Mouse (Mus musculus) midbrain, embryonic 10.5 days (tissue): ENCODE results near the gene A430078G23Rik. TPM values are rescaled to one million over a fixed set of nuclear protein-coding genes. Genes with fewer than 3 reads are reported as not detected.

Experiments
- DNase-seq: peaks from one replicate; pipeline ENCODE4 v3.0.0-alpha.2; 2017; ENCODE audit warnings: low spot score
- H3K27ac ChIP-seq: fragments of 300-500 bp; sonication (generic); replicated peaks from 2 replicates; pipeline ENCODE4 v1.5.1; 2016; ENCODE audit warnings: mild to moderate bottlenecking
- H3K27me3 ChIP-seq: fragments of 300-500 bp; sonication (generic); 2 replicates; pipeline ENCODE4 v1.6.1; 2016; ENCODE audit warnings: low read depth, mild to moderate bottlenecking; ENCODE audit not compliant: poor library complexity, severe bottlenecking
- H3K36me3 ChIP-seq: fragments of 300-500 bp; sonication (generic); 2 replicates; pipeline ENCODE4 v1.6.1; 2016; ENCODE audit warnings: mild to moderate bottlenecking, moderate library complexity
- H3K4me1 ChIP-seq: fragments of 300-500 bp; sonication (generic); 2 replicates; pipeline ENCODE4 v1.6.1; 2016
- H3K4me3 ChIP-seq: fragments of 300-500 bp; sonication (generic); 2 replicates; pipeline ENCODE4 v1.5.1; 2016; ENCODE audit warnings: mild to moderate bottlenecking, moderate library complexity
- H3K9me3 ChIP-seq: fragments of 300-500 bp; sonication (generic); replicated peaks from 2 replicates; pipeline ENCODE4 v1.6.1; 2016; ENCODE audit warnings: mild to moderate bottlenecking
- WGBS: fragments of 180-500 bp; shearing (Covaris S2); methylation state at CpG from one replicate; pipeline ENCODE4 v1.1.7; 2016; 5-methylcytosine and 5-hydroxymethylcytosine counted together
- polyA plus RNA-seq: library from polyadenylated mRNA; unstranded; fragments of >200 nt; fragmentation: Nextera tagmentation; extraction: Ambion mirVana; gene quantifications from 2 replicates; pipeline ENCODE4 v1.2.1, GENCODE M21; 2016

Gene A430078G23Rik
- polyA plus RNA-seq, 1 experiment from 2014 or later: not detected

- no peak for DNase-seq
- 0 out of 2 replicates have a peak, but pooled peaks cover 3% of the 10 kb centered on the region for H3K9me3 ChIP-seq
- H3K4me3 ChIP-seq: no peak overlapping the region
- WGBS: 78% methylated on average over 5 of the region's 5 CpGs
- H3K27me3 ChIP-seq: no peaks in the 10 kb centered on the region
- no peaks in the 10 kb centered on the region for H3K36me3 ChIP-seq
- no peaks in the 10 kb centered on the region for H3K4me1 ChIP-seq
- no peak overlapping the region for H3K27ac ChIP-seq
These were observed 1.2 kb downstream of the A430078G23Rik start for GRCm38 (mm10) chr8:3354443-3354812.

GRCm38 (mm10) chr8:3355586-3355985 lies 2.4 kb downstream of the A430078G23Rik start:
- no peaks in the 10 kb centered on the region for H3K4me1 ChIP-seq
- no peak overlapping the region for H3K4me3 ChIP-seq
- H3K36me3 ChIP-seq: no peaks in the 10 kb centered on the region
- WGBS: 87% methylated on average over 6 of the region's 6 CpGs
- H3K27ac ChIP-seq: no peak overlapping the region
- no peaks in the 10 kb centered on the region for H3K27me3 ChIP-seq
- 0 out of 2 replicates have a peak, but pooled peaks cover 3% of the 10 kb centered on the region for H3K9me3 ChIP-seq
- DNase-seq: no peak

GRCm38 (mm10) chr8:3358060-3358459 lies 4.8 kb downstream of the A430078G23Rik start:
- Histone ChIP-seq H3K9me3 (no peaks in the 10 kb centered on the region), H3K27me3 (no peaks in the 10 kb centered on the region), H3K4me1 (no peaks in the 10 kb centered on the region), H3K36me3 (no peaks in the 10 kb centered on the region), H3K27ac (no peak overlapping the region), H3K4me3 (no peak overlapping the region)
- peak; percentile 75 for DNase-seq
- WGBS: 5% methylated on average over 4 of the region's 4 CpGs

GRCm38 (mm10) chr8:3367086-3367485 lies 13.9 kb downstream of the A430078G23Rik start:
- H3K9me3 ChIP-seq: no peaks in the 10 kb centered on the region
- H3K4me3 ChIP-seq: no peak overlapping the region
- H3K27ac ChIP-seq: no peak overlapping the region
- H3K4me1 ChIP-seq: no peaks in the 10 kb centered on the region
- H3K36me3 ChIP-seq: no peaks in the 10 kb centered on the region
- H3K27me3 ChIP-seq: no peaks in the 10 kb centered on the region
- WGBS: 87% methylated on average over 5 of the region's 5 CpGs
- no peak for DNase-seq

- H3K36me3 ChIP-seq: no peaks in the 10 kb centered on the region
These were observed 14.9 kb downstream of the A430078G23Rik start for GRCm38 (mm10) chr8:3368091-3368490.

GRCm38 (mm10) chr8:3375748-3376147 lies 22.5 kb downstream of the A430078G23Rik start:
- Histone ChIP-seq H3K9me3 (0 out of 2 replicates have a peak, but pooled peaks cover 2% of the 10 kb centered on the region), H3K36me3 (no peaks in the 10 kb centered on the region), H3K4me1 (no peaks in the 10 kb centered on the region), H3K4me3 (no peak overlapping the region), H3K27ac (no peak overlapping the region), H3K27me3 (no peaks in the 10 kb centered on the region)
- no peak for DNase-seq

More at GRCm38 (mm10) chr8:3368091-3368490, 14.9 kb downstream of the A430078G23Rik start:
- no peak for DNase-seq
- 0 out of 2 replicates have a peak, but pooled peaks cover under 1% of the 10 kb centered on the region for H3K9me3 ChIP-seq
- H3K4me3 ChIP-seq: no peak overlapping the region
- H3K27me3 ChIP-seq: no peaks in the 10 kb centered on the region
- no peak overlapping the region for H3K27ac ChIP-seq
- no peaks in the 10 kb centered on the region for H3K4me1 ChIP-seq
- 93% methylated on average over 1 of the region's 1 CpGs for WGBS

GRCm38 (mm10) chr8:3376641-3377274 lies 23.5 kb downstream of the A430078G23Rik start:
- WGBS: 70% methylated on average over 11 of the region's 11 CpGs

GRCm38 (mm10) chr8:3387286-3387685 lies 34.1 kb downstream of the A430078G23Rik start:
- WGBS: 32% methylated on average over 6 of the region's 6 CpGs
- peak; percentile 66 for DNase-seq
- H3K36me3 ChIP-seq: no peaks in the 10 kb centered on the region
- no peak overlapping the region for H3K4me3 ChIP-seq
- no peak overlapping the region for H3K27ac ChIP-seq
- H3K4me1 ChIP-seq: peaks cover 3% of the 10 kb centered on the region
- no peaks in the 10 kb centered on the region for H3K9me3 ChIP-seq
- H3K27me3 ChIP-seq: no peaks in the 10 kb centered on the region

More at GRCm38 (mm10) chr8:3376641-3377274, 23.5 kb downstream of the A430078G23Rik start:
- Histone ChIP-seq H3K27me3 (no peaks in the 10 kb centered on the region), H3K4me1 (no peaks in the 10 kb centered on the region), H3K36me3 (no peaks in the 10 kb centered on the region), H3K9me3 (0 out of 2 replicates have a peak, but pooled peaks cover 2% of the 10 kb centered on the region), H3K27ac (no peak overlapping the region), H3K4me3 (no peak overlapping the region)
- no peak for DNase-seq

GRCm38 (mm10) chr8:3388591-3389338 lies 35.5 kb downstream of the A430078G23Rik start:
- H3K9me3 ChIP-seq: no peaks in the 10 kb centered on the region
- DNase-seq: no peak
- H3K27ac ChIP-seq: no peak overlapping the region
- peaks cover 14% of the 10 kb centered on the region for H3K4me1 ChIP-seq
- H3K4me3 ChIP-seq: no peak overlapping the region
- WGBS: 82% methylated on average over 9 of the region's 9 CpGs
- H3K27me3 ChIP-seq: no peaks in the 10 kb centered on the region
- H3K36me3 ChIP-seq: no peaks in the 10 kb centered on the region

- Histone ChIP-seq H3K27me3 (no peaks in the 10 kb centered on the region), H3K27ac (no peak overlapping the region), H3K4me1 (peaks cover 22% of the 10 kb centered on the region), H3K4me3 (no peak overlapping the region), H3K36me3 (no peaks in the 10 kb centered on the region), H3K9me3 (no peaks in the 10 kb centered on the region)
- 89% methylated on average over 1 of the region's 1 CpGs for WGBS
- DNase-seq: no peak
These were observed 36.3 kb downstream of the A430078G23Rik start for GRCm38 (mm10) chr8:3389506-3389905.

GRCm38 (mm10) chr8:3392293-3392692 lies 39.1 kb downstream of the A430078G23Rik start:
- Histone ChIP-seq H3K27me3 (no peaks in the 10 kb centered on the region), H3K27ac (peak overlapping the region; percentile 88), H3K4me3 (peak overlapping the region; percentile 85), H3K36me3 (0 out of 2 replicates have a peak, but pooled peaks cover 12% of the 10 kb centered on the region), H3K4me1 (peaks cover 36% of the 10 kb centered on the region), H3K9me3 (no peaks in the 10 kb centered on the region)
- no peak for DNase-seq
- 58% methylated on average over 4 of the region's 4 CpGs for WGBS

GRCm38 (mm10) chr8:3392771-3393710 lies 39.8 kb downstream of the A430078G23Rik start, which contains the start of gene Arhgef18:
TSS of gene Arhgef18 (plus strand) at chr8:3393006.
- Histone ChIP-seq H3K4me1 (peaks cover 36% of the 10 kb centered on the region), H3K9me3 (no peaks in the 10 kb centered on the region), H3K36me3 (peaks cover 14% of the 10 kb centered on the region; the same call in 1 of the 2 replicates), H3K27ac (peak within 1 kb of the TSS; percentile 88), H3K4me3 (peak within 1 kb of the TSS; percentile 85), H3K27me3 (no peaks in the 10 kb centered on the region)
- WGBS: 1% methylated on average over 48 of the region's 48 CpGs
- DNase-seq: peak; percentile 83
